Mouse (Mus musculus) liver, embryonic 14.5 days (tissue): ENCODE measurements around the gene Ccr4. TPM values are rescaled to one million over a fixed set of nuclear protein-coding genes. Genes with fewer than 3 reads are reported as not detected.

ENCODE experiments used
- ATAC-seq: fragments of 200-750 bp; cut with Nextera tagmentation; 2 replicates; pipeline ENCODE4 v1.8.0; 2017; ENCODE audit warnings: moderate number of reproducible peaks, mild to moderate bottlenecking, moderate library complexity; ENCODE audit not compliant: insufficient read depth
- DNase-seq, 3 experiments: peaks; one replicate each; pipeline ENCODE4 v3.0.0-alpha.2; 2012 to 2013; ENCODE audit warnings: low read depth in 3 of 3, low spot score in 3 of 3
- H3K27ac ChIP-seq: fragments of 300-500 bp; sonication (generic); 2 replicates; pipeline ENCODE4 v1.5.1; 2014; ENCODE audit warnings: moderate library complexity, mild to moderate bottlenecking, control low read depth, inconsistent platforms
- H3K27me3 ChIP-seq: fragments of 300-500 bp; sonication (generic); 2 replicates; pipeline ENCODE4 v1.6.1; 2014; ENCODE audit warnings: mild to moderate bottlenecking, low read length, moderate library complexity; ENCODE audit not compliant: control insufficient read depth, insufficient read depth
- H3K36me3 ChIP-seq: fragments of 300-500 bp; sonication (generic); replicated peaks from 2 replicates; pipeline ENCODE4 v1.6.1; 2014; ENCODE audit warnings: low read depth; ENCODE audit not compliant: control insufficient read depth, insufficient read depth
- H3K4me1 ChIP-seq, 2 experiments: fragments of 200-500 bp in 1 of 2; fragments of 300-500 bp in 1 of 2; sonication (generic) in 1 of 2; replicated peaks; 2 replicates each; pipeline ENCODE4 v1.6.1; 2012 to 2014; ENCODE audit warnings: antibody characterized with exemption in 1 of 2, inconsistent platforms in 1 of 2, low read length in 1 of 2; ENCODE audit not compliant: control insufficient read depth in 2 of 2, insufficient read depth in 2 of 2
- H3K4me2 ChIP-seq: fragments of 300-500 bp; sonication (generic); 2 replicates; pipeline ENCODE4 v1.6.1; 2014; ENCODE audit warnings: low read depth, mild to moderate bottlenecking, control low read depth, moderate library complexity
- H3K4me3 ChIP-seq, 2 experiments: fragments of 200-500 bp in 1 of 2; fragments of 300-500 bp in 1 of 2; sonication (generic) in 1 of 2; 2 replicates each; pipeline ENCODE4 v1.5.1; 2012 to 2014; ENCODE audit warnings: low read depth in 2 of 2, low read length in 2 of 2, mild to moderate bottlenecking in 2 of 2, control low read depth in 1 of 2, inconsistent platforms in 1 of 2, moderate library complexity in 1 of 2; ENCODE audit not compliant: insufficient read depth in 1 of 2
- H3K9ac ChIP-seq: fragments of 300-500 bp; sonication (generic); replicated peaks from 2 replicates; pipeline ENCODE4 v1.6.1; 2014; ENCODE audit warnings: mild to moderate bottlenecking, control low read depth, moderate library complexity
- H3K9me3 ChIP-seq: fragments of 300-500 bp; sonication (generic); 2 replicates; pipeline ENCODE4 v1.6.1; 2016; ENCODE audit warnings: low read length, mixed read lengths; ENCODE audit not compliant: control insufficient read depth
- CTCF ChIP-seq: IDR thresholded peaks from 2 replicates; pipeline ENCODE4 v1.5.1; 2016; ENCODE audit warnings: antibody characterized with exemption, low read depth, control low read depth
- EP300 ChIP-seq: IDR thresholded peaks from 2 replicates; pipeline ENCODE4 v1.6.1; 2016; ENCODE audit warnings: antibody characterized with exemption, low read depth
- WGBS: fragments of 180-500 bp; shearing (Covaris S2); extraction: QIAGEN DNeasy Blood & Tissue Kit; methylation state at CpG from one replicate; pipeline ENCODE4 v1.1.7; 2014; ENCODE audit not compliant: insufficient replicate concordance; 5-methylcytosine and 5-hydroxymethylcytosine counted together
- polyA plus RNA-seq, 2 experiments: library from polyadenylated mRNA; depleted of rRNA in 1 of 2; stranded (reverse) in 1 of 2; unstranded in 1 of 2; fragments of >200 nt; fragmentation: Nextera tagmentation in 1 of 2; extraction: Ambion mirVana in 1 of 2; gene quantifications; 2 replicates each; pipeline versions ENCODE4 v1.2.1 to v1.2.3; 2012 to 2014

Ccr4 gene
- polyA plus RNA-seq, 2 experiments: not detected

DNA sequence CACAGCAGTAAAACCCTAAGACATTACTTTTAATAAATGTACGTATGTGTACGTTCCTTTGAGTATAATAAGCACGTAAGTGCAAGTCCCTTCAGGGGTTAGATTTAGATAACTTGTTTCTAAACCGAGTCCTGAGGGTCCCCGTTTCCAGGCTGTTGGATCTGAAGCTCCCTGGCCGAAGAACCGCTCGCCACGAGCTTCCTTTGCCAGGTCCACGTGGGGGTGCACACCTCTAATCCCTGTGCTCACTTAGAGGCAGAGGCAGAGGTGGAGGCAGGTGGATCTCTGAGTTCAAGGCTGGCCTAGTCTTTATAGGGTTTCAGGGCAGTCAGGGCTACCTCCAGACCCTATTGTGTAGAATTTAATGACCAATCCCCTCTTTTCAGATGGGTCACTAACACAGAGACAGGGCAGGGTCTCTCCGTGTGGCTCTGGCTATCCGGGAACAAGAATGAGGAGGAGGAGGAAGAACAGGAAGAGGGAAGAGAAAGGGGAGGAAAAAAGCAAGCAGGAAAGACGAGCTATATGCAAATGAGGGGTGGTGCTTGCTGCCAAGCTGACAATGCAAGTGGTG lies 13.3 kb upstream of the Ccr4 start:
- Histone ChIP-seq H3K9ac (no peak overlapping the region), H3K9me3 (peaks cover 1% of the 10 kb centered on the region; the same call in 1 of the 2 replicates), H3K4me2 (no peak overlapping the region), H3K27ac (no peak overlapping the region), H3K36me3 (peaks cover under 1% of the 10 kb centered on the region; the same call in 1 of the 2 replicates), H3K4me3 (no peak overlapping the region), H3K27me3 (no peaks in the 10 kb centered on the region), H3K4me1 (0 out of 4 replicates have a peak, but pooled peaks cover 0 to 2% of the 10 kb centered on the region in 2 experiments)
- DNase-seq (no peak), ATAC-seq (no peak)
- no peak for TF ChIP-seq EP300
- TF ChIP-seq CTCF: no peak
- WGBS: 58% methylated on average over 13 of the region's 13 CpGs

DNA sequence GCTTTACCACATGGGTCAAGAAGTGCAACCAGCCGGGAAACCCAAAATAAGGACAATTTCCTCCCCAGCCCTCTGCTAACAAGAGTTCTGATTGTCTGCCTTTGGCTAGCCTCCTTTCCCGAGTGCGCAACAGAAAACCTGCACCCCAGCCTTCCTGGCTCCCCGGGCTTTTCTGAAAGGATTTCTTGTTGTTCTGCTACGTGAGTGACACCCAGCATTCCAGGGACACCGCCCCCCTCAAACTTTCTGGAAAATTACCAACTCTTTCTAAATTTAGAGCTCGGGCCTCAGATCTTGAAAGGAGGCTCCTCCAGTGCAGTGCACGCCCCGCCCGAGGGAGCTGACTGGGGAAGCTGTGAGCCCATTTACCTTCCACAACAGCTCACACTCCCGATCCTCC lies 10.6 kb upstream of the Ccr4 start, which contains the start of gene C130032M10Rik:
Gene C130032M10Rik (plus strand): TSS at position 334 of the 400 bp plus-strand sequence.
- peaks cover 2% of the 10 kb centered on the region; the same call in 1 of the 2 replicates for H3K9me3 ChIP-seq
- no peak for ATAC-seq
- DNase-seq: no peak
- TF ChIP-seq EP300 (no peak), CTCF (no peak)
- no peak within 1 kb of the TSS for H3K4me2 ChIP-seq
- H3K4me3 ChIP-seq: no peak within 1 kb of the TSS
- no peaks in the 10 kb centered on the region for H3K27me3 ChIP-seq
- no peak within 1 kb of the TSS for H3K9ac ChIP-seq
- no peaks in the 10 kb centered on the region for H3K4me1 ChIP-seq
- H3K36me3 ChIP-seq: peaks cover 3% of the 10 kb centered on the region; the same call in 1 of the 2 replicates
- 60% methylated on average over 11 of the region's 11 CpGs for WGBS
- H3K27ac ChIP-seq: no peak within 1 kb of the TSS

DNA sequence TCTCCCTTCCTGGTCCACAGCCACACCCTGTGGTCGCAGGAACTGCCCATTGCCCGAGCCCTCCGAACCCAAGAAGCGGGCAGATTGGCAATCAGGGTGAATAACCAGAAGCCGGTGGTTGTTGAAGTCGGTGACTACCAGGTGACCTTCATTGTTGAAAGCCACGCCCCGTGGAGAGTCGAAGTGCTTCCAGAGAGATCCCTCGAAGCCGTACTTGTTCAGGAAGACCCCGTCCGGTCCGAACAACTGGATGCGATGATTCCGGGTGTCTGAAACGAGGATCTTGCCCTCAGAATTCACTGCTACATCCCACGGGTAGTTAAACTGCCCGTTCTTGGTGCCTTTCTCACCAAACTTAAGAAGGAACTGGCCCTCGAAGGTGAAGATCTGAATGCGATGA lies 8.1 kb upstream of the Ccr4 start:
- Histone ChIP-seq H3K9ac (no peak overlapping the region), H3K4me2 (no peak overlapping the region), H3K36me3 (peaks cover 3% of the 10 kb centered on the region; the same call in 1 of the 2 replicates), H3K27ac (no peak overlapping the region), H3K4me3 (no peak overlapping the region), H3K27me3 (no peaks in the 10 kb centered on the region), H3K9me3 (peaks cover 2% of the 10 kb centered on the region; the same call in 1 of the 2 replicates), H3K4me1 (no peaks in the 10 kb centered on the region)
- DNase-seq: no peak
- no peak for ATAC-seq
- WGBS: 87% methylated on average over 21 of the region's 21 CpGs
- TF ChIP-seq EP300 (no peak), CTCF (no peak)

DNA sequence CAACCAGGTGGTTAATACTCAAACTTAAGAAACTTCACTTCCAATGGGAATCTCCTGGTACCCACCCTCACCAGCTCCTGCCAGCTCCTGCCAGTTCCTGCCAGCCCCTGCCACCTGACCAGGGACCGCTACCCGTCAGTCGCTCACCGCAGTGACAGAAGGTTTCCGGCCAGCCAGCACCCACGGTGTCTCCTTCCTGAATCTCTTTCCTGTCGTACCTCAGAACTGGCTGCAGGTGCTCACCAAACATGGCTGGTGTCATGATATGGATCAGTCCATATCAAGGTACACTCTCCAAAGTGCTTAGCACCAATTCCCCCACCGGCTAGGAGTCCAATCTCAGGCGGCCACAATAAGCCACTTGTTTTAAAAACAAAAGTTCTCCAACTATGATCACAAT lies 5.1 kb upstream of the Ccr4 start:
- whole genome bisulfite sequencing: 64% methylated on average over 9 of the region's 9 CpGs
- peaks cover 3% of the 10 kb centered on the region; the same call in 1 of the 2 replicates for H3K36me3 ChIP-seq
- TF ChIP-seq CTCF (no peak), EP300 (no peak)

DNA sequence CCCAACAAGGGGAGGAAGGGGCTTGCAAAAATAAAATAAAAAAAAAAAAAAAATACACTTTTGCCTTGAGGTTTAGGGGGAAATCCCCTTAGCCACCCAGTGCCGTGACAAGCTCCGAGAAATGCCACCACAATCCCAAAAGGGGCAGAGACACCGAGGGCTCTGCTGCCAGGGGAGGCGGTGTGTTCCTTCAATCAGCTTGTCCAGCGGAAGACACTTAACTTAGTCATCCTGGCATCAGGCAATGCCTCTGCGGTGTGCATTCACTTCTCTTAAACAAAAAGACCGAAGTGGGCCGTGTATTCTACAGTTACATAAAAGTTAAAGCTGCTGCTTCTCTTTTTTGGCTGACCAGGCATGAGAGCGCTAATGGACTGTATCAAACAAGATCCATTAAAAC lies 2.7 kb upstream of the Ccr4 start:
- Histone ChIP-seq H3K4me1 (peaks cover 0 to 9% of the 10 kb centered on the region in 2 experiments; a peak in 2 of 4 replicates), H3K36me3 (no peaks in the 10 kb centered on the region), H3K27me3 (no peaks in the 10 kb centered on the region), H3K9me3 (no peaks in the 10 kb centered on the region), H3K9ac (no peak overlapping the region), H3K27ac (no peak overlapping the region), H3K4me2 (no peak overlapping the region), H3K4me3 (no peak overlapping the region)
- TF ChIP-seq CTCF (no peak), EP300 (no peak)
- DNase-seq (no peak), ATAC-seq (no peak)
- 67% methylated on average over 9 of the region's 9 CpGs for WGBS

More for the DNA sequence above, 5.1 kb upstream of the Ccr4 start:
- no peak overlapping the region for H3K9ac ChIP-seq
- no peak overlapping the region for H3K4me3 ChIP-seq
- H3K4me1 ChIP-seq: no peaks in the 10 kb centered on the region
- H3K9me3 ChIP-seq: peaks cover 2% of the 10 kb centered on the region; the same call in 1 of the 2 replicates
- no peak for ATAC-seq
- DNase-seq: no peak
- H3K4me2 ChIP-seq: no peak overlapping the region
- H3K27me3 ChIP-seq: no peaks in the 10 kb centered on the region
- no peak overlapping the region for H3K27ac ChIP-seq
